Mouse (Mus musculus) stomach, postnatal 0 days (tissue): ENCODE measurements around the gene Egfl6.

ENCODE experiments used
- CTCF ChIP-seq: IDR thresholded peaks from 2 replicates; pipeline ENCODE4 v1.5.1; 2016; ENCODE audit warnings: antibody characterized with exemption, low read depth, mild to moderate bottlenecking, moderate library complexity
- EP300 ChIP-seq: optimal IDR thresholded peaks from 2 replicates; pipeline ENCODE3; 2016; ENCODE audit warnings: antibody characterized with exemption

DNA sequence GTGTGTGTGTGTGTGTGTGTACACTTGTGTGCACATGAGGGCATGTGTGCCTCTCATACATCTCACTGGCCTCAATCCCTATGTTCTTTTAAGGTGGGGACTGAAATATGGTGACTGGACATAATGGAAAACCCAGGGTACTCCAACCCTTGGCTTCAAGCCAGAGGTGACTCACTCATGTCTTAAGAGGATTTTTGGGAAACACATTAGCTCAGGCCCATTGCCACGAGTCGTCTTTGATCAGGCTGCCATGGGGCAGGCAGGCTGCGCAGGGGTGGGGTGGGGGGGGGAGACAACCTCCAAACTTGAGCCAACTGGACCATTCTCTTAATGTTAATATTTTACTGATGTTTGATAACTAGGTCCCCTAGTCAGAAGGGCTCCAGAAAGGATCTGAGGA lies 26.2 kb downstream of the Egfl6 start:
- no peak for TF ChIP-seq CTCF
- TF ChIP-seq EP300 = no peak
